Mouse (Mus musculus): ENCODE measurements around the gene Trappc6a. TPM values are rescaled to one million over a fixed set of nuclear protein-coding genes. Genes with fewer than 3 reads are reported as not detected.

The Trappc6a gene
- polyA plus RNA-seq, 1 experiment = 57.3 TPM

DNA sequence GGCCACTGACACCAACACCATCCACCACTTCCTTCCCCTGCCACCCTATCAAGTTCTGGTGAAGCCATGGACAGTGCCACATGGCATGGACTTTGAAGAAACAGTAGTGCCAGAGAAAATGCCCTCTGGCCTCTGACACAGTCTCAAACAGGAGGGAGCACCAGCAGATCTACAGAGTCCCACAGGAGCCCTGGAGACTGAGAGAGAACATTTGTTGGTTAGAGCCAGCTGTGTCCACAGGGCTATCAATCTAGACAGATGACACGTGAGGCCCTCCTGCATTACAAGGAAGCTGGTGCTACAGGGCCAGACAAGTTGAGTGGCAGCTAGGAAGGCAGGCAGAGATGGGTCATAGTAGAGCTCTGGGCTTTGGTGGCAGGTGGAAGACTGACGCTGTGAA lies 44.2 kb downstream of the Trappc6a start:
- H3K4me3 ChIP-seq = no peak overlapping the region
- H3K36me3 ChIP-seq (ENCODE audit: control insufficient read depth, insufficient read depth) = peaks cover 4% of the 10 kb centered on the region
- H3K79me2 ChIP-seq (ENCODE audit: control insufficient read depth, insufficient read depth) = peaks cover 77% of the 10 kb centered on the region
- H3K4me2 ChIP-seq (ENCODE audit: low read depth) = no peak overlapping the region
- no peaks in the 10 kb centered on the region for H3K27me3 ChIP-seq (ENCODE audit: control insufficient read depth, insufficient read depth, insufficient read length)
- no peak overlapping the region for H3ac ChIP-seq (ENCODE audit: control insufficient read depth, insufficient read length)
- peak in 1 of 3 experiments; percentile 44 for TF ChIP-seq MYOD1 (IDR thresholded peaks at IDR 0.05; ENCODE audit: control insufficient read depth in 1 of 3, insufficient read length in 2 of 3, low read depth in 2 of 3)
- TF ChIP-seq POLR2A (IDR thresholded peaks at IDR 0.05; ENCODE audit: insufficient read length, low read depth) = no peak
- TF ChIP-seq POLR2AphosphoS2 (IDR thresholded peaks at IDR 0.05; ENCODE audit: insufficient read length, low read depth) = no peak
- TF ChIP-seq REST (IDR thresholded peaks at IDR 0.05; ENCODE audit: insufficient read depth, insufficient read length) = no peak
- TF ChIP-seq USF1 (IDR thresholded peaks at IDR 0.05; ENCODE audit: low read depth) = no peak
- TF ChIP-seq MYOG (IDR thresholded peaks at IDR 0.05; ENCODE audit: control insufficient read depth in 1 of 3, insufficient read depth in 1 of 3, insufficient read length in 2 of 3, low read depth in 2 of 3) = peak in 2 of 3 experiments; percentile 40 to 61

DNA sequence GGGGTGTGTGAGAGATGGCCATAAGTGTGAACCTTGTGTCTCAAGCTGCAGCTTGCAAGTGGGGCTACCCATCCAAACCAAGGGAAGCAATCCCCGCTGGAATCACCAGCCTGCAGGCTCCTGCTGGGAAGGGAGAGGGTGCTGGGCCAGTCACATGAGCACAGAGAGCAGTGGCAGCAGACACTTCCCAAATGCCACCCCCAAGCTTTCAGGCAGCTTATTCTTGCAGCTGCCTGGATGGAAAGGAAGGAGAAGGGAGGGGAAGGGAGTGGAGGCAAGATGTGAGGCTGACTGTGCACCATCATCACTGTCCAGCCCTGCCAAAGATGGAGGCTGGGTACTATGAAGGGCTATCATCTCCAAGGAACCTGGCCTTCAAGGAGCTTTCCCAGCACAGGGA lies 46.0 kb downstream of the Trappc6a start:
- H3K4me3 ChIP-seq = no peak overlapping the region
- peaks cover 78% of the 10 kb centered on the region for H3K79me2 ChIP-seq (ENCODE audit: control insufficient read depth, insufficient read depth)
- no peaks in the 10 kb centered on the region for H3K27me3 ChIP-seq (ENCODE audit: control insufficient read depth, insufficient read depth, insufficient read length)
- H3K4me2 ChIP-seq (ENCODE audit: low read depth) = no peak overlapping the region
- H3K36me3 ChIP-seq (ENCODE audit: control insufficient read depth, insufficient read depth) = peaks cover 4% of the 10 kb centered on the region
- no peak for TF ChIP-seq CEBPB (IDR thresholded peaks at IDR 0.05; ENCODE audit: insufficient read depth, poor library complexity, severe bottlenecking)
- TF ChIP-seq E2F4 (IDR thresholded peaks at IDR 0.05; ENCODE audit: insufficient read depth) = no peak
- no peak for TF ChIP-seq MYOD1 (IDR thresholded peaks at IDR 0.05; ENCODE audit: control insufficient read depth in 1 of 3, insufficient read length in 2 of 3, low read depth in 2 of 3)
- no peak for TF ChIP-seq SRF (IDR thresholded peaks at IDR 0.05; ENCODE audit: control insufficient read depth, insufficient read length, low read depth)
- TF ChIP-seq TCF12 (IDR thresholded peaks at IDR 0.05; ENCODE audit: insufficient read depth, poor library complexity, severe bottlenecking) = no peak
- TF ChIP-seq MYOG (IDR thresholded peaks at IDR 0.05; ENCODE audit: control insufficient read depth in 1 of 3, insufficient read depth in 1 of 3, insufficient read length in 2 of 3, low read depth in 2 of 3) = no peak
- no peak for TF ChIP-seq MAX (IDR thresholded peaks at IDR 0.05; ENCODE audit: low read depth)
- TF ChIP-seq TCF3 (IDR thresholded peaks at IDR 0.05; ENCODE audit: insufficient read length, low read depth) = no peak
- TF ChIP-seq POLR2A (IDR thresholded peaks at IDR 0.05; ENCODE audit: insufficient read length, low read depth) = no peak
- TF ChIP-seq POLR2AphosphoS2 (IDR thresholded peaks at IDR 0.05; ENCODE audit: insufficient read length, low read depth) = no peak
- no peak for TF ChIP-seq REST (IDR thresholded peaks at IDR 0.05; ENCODE audit: insufficient read depth, insufficient read length)
- TF ChIP-seq USF1 (IDR thresholded peaks at IDR 0.05; ENCODE audit: low read depth) = no peak
- H3ac ChIP-seq (ENCODE audit: control insufficient read depth, insufficient read length) = no peak overlapping the region

DNA sequence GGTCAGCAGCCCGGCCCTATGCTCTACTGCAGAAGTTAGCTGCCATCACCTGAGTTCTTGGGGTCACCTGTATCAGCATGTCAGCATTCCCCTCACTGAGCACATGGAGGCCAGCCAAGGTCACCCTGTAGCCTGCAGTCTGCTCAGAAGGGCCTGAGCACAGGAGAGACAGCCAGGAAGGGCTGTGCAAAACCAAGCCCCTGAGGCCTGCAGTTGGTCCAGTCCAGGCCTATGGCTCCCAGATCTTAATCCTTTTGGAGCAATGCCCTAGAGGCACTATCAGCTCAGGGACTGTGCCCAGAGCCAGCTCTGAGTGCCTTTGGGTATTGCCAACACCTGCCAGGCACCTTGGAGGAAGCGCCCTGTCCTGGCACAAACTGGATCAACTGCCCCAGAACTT lies 48.9 kb downstream of the Trappc6a start:
- TF ChIP-seq TCF3 (IDR thresholded peaks at IDR 0.05; ENCODE audit: insufficient read length, low read depth) = no peak
- TF ChIP-seq CEBPB (IDR thresholded peaks at IDR 0.05; ENCODE audit: insufficient read depth, poor library complexity, severe bottlenecking) = no peak
- no peak for TF ChIP-seq MYOG (IDR thresholded peaks at IDR 0.05; ENCODE audit: control insufficient read depth in 1 of 3, insufficient read depth in 1 of 3, insufficient read length in 2 of 3, low read depth in 2 of 3)
- TF ChIP-seq POLR2AphosphoS2 (IDR thresholded peaks at IDR 0.05; ENCODE audit: insufficient read length, low read depth) = no peak
- TF ChIP-seq MYOD1 (IDR thresholded peaks at IDR 0.05; ENCODE audit: control insufficient read depth in 1 of 3, insufficient read length in 2 of 3, low read depth in 2 of 3) = no peak
- TF ChIP-seq REST (IDR thresholded peaks at IDR 0.05; ENCODE audit: insufficient read depth, insufficient read length) = no peak
- H3K4me2 ChIP-seq (ENCODE audit: low read depth) = no peak overlapping the region
- H3ac ChIP-seq (ENCODE audit: control insufficient read depth, insufficient read length) = no peak overlapping the region
- no peaks in the 10 kb centered on the region for H3K36me3 ChIP-seq (ENCODE audit: control insufficient read depth, insufficient read depth)
- H3K79me2 ChIP-seq (ENCODE audit: control insufficient read depth, insufficient read depth) = peaks cover 83% of the 10 kb centered on the region
- no peak overlapping the region for H3K4me3 ChIP-seq
- H3K27me3 ChIP-seq (ENCODE audit: control insufficient read depth, insufficient read depth, insufficient read length) = no peaks in the 10 kb centered on the region

DNA sequence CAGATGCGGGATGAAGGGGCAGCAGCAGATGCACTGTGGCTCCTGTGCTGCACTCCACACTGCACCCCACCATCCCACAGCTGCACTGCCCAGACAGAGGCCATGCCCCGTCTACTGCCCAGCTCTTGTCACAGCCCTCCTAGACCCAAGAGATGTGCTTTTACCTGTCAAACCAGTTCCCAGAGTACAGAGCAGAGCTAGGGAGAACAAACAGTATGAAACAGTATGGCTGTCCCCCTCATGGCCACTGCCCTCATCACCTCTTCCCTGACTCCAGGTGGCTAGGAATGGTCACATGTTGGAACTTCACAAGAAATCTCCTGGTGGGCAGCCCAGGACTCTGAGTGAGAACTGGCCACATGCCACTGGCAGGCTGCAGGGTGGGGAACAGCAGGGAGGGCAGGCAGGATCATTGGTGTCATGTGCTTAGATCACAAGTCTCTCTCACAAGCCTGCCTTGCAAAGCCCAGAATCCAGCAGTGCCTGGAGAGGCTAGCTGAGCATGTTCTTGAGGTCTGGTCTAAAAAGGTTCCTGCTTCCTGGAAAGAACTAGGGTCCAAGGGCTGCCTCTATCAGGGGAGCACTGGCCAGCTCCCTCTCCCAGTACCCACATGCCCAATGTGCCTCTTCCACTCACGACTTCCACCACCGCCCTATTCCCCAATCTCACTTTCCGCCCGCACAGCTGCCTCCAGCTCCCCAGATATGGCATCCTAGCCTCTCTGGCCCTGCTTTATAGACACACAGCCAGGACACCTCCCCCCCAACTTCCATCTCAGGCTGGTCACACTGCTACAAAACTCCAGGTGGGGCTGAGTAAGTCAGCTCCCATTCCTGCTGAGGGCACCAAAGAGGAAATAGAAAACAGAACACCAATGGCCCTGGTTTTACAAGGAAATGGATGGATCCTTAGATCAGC lies 50.0 kb downstream of the Trappc6a start:
- Histone ChIP-seq H3K4me2 (ENCODE audit: low read depth) (no peak overlapping the region), H3K27me3 (ENCODE audit: control insufficient read depth, insufficient read depth, insufficient read length) (no peaks in the 10 kb centered on the region), H3ac (ENCODE audit: control insufficient read depth, insufficient read length) (no peak overlapping the region), H3K79me2 (ENCODE audit: control insufficient read depth, insufficient read depth) (peaks cover 77% of the 10 kb centered on the region), H3K4me3 (no peak overlapping the region), H3K36me3 (ENCODE audit: control insufficient read depth, insufficient read depth) (no peaks in the 10 kb centered on the region)
- TF ChIP-seq TCF12 (IDR thresholded peaks at IDR 0.05; ENCODE audit: insufficient read depth, poor library complexity, severe bottlenecking) (no peak), E2F4 (IDR thresholded peaks at IDR 0.05; ENCODE audit: insufficient read depth) (no peak), POLR2AphosphoS2 (IDR thresholded peaks at IDR 0.05; ENCODE audit: insufficient read length, low read depth) (no peak), MYOG (IDR thresholded peaks at IDR 0.05; ENCODE audit: control insufficient read depth in 1 of 3, insufficient read depth in 1 of 3, insufficient read length in 2 of 3, low read depth in 2 of 3) (no peak), POLR2A (IDR thresholded peaks at IDR 0.05; ENCODE audit: insufficient read length, low read depth) (no peak), CEBPB (IDR thresholded peaks at IDR 0.05; ENCODE audit: insufficient read depth, poor library complexity, severe bottlenecking) (no peak), USF1 (IDR thresholded peaks at IDR 0.05; ENCODE audit: low read depth) (no peak), MAX (IDR thresholded peaks at IDR 0.05; ENCODE audit: low read depth) (no peak), SRF (IDR thresholded peaks at IDR 0.05; ENCODE audit: control insufficient read depth, insufficient read length, low read depth) (no peak), TCF3 (IDR thresholded peaks at IDR 0.05; ENCODE audit: insufficient read length, low read depth) (no peak), MYOD1 (IDR thresholded peaks at IDR 0.05; ENCODE audit: control insufficient read depth in 1 of 3, insufficient read length in 2 of 3, low read depth in 2 of 3) (no peak)
